Mouse (Mus musculus) limb, embryonic 14.5 days (tissue): ENCODE measurements around the gene Pkp4. TPM values are rescaled to one million over a fixed set of nuclear protein-coding genes. Genes with fewer than 3 reads are reported as not detected.
A peak's percentile ranks its signal among the peaks of the same experiment; 100 is the strongest.
"Not testable (repeated sequence)": the region's sequence is repeated elsewhere in the genome, so short reads cannot be mapped to it uniquely, and the experiment has no call there.

Experiments
- ATAC-seq: fragments of 200-750 bp; cut with Nextera tagmentation; 2 replicates; pipeline ENCODE4 v1.8.0; 2017; ENCODE audit warnings: low read depth, moderate number of reproducible peaks, moderate TSS enrichment; ENCODE audit not compliant: low FRiP score
- DNase-seq: peaks from one replicate; pipeline ENCODE4 v3.0.0-alpha.2; 2015; ENCODE audit warnings: low spot score
- H3K27ac ChIP-seq: fragments of 300-500 bp; sonication (generic); replicated peaks from 2 replicates; pipeline ENCODE4 v1.5.1; 2014; ENCODE audit warnings: low read depth, mild to moderate bottlenecking, low read length, moderate library complexity, mixed read lengths
- H3K27me3 ChIP-seq: fragments of 300-500 bp; sonication (generic); 2 replicates; pipeline ENCODE4 v1.6.1; 2014; ENCODE audit warnings: low read length, mixed read lengths; ENCODE audit not compliant: control insufficient read depth, insufficient read depth
- H3K36me3 ChIP-seq: fragments of 300-500 bp; sonication (generic); 2 replicates; pipeline ENCODE4 v1.6.1; 2014; ENCODE audit warnings: mild to moderate bottlenecking, low read length, moderate library complexity, mixed read lengths; ENCODE audit not compliant: control insufficient read depth, insufficient read depth
- H3K4me1 ChIP-seq: fragments of 300-500 bp; sonication (generic); 2 replicates; pipeline ENCODE4 v1.6.1; 2014; ENCODE audit warnings: antibody characterized with exemption, low read length, mixed read lengths; ENCODE audit not compliant: control insufficient read depth, insufficient read depth
- H3K4me2 ChIP-seq: fragments of 300-500 bp; sonication (generic); replicated peaks from 2 replicates; pipeline ENCODE4 v1.6.1; 2014; ENCODE audit warnings: low read depth, mild to moderate bottlenecking, low read length, moderate library complexity; ENCODE audit not compliant: severe bottlenecking
- H3K4me3 ChIP-seq: fragments of 300-500 bp; sonication (generic); replicated peaks from 2 replicates; pipeline ENCODE4 v1.5.1; 2014; ENCODE audit warnings: low read length
- H3K9ac ChIP-seq: fragments of 300-500 bp; sonication (generic); 2 replicates; pipeline ENCODE4 v1.6.1; 2014; ENCODE audit warnings: mild to moderate bottlenecking, low read depth, low read length, moderate library complexity; ENCODE audit not compliant: severe bottlenecking
- H3K9me3 ChIP-seq: fragments of 300-500 bp; sonication (generic); 2 replicates; pipeline ENCODE4 v1.6.1; 2016; ENCODE audit warnings: low read length; ENCODE audit not compliant: control insufficient read depth
- POLR2A ChIP-seq: fragments of 200-500 bp; IDR thresholded peaks from 2 replicates; pipeline ENCODE4 v1.8.0; 2012; ENCODE audit warnings: inconsistent platforms, mild to moderate bottlenecking, moderate library complexity, borderline replicate concordance; ENCODE audit not compliant: insufficient read depth, insufficient read length; ENCODE audit errors: extremely low read depth
- WGBS: fragments of 180-500 bp; shearing (Covaris S2); extraction: QIAGEN DNeasy Blood & Tissue Kit; methylation state at CpG from one replicate; pipeline ENCODE4 v1.1.7; 2014; 5-methylcytosine and 5-hydroxymethylcytosine counted together
- polyA plus RNA-seq, 2 experiments: library from polyadenylated mRNA; depleted of rRNA in 1 of 2; stranded (reverse) in 1 of 2; unstranded in 1 of 2; fragments of >200 nt; fragmentation: Nextera tagmentation in 1 of 2; extraction: Ambion mirVana in 1 of 2; gene quantifications; 2 replicates each; pipeline versions ENCODE4 v1.2.1 to v1.2.3; 2012 to 2014

The Pkp4 gene
- polyA plus RNA-seq, 2 experiments: 31.3 to 48.7 TPM

- DNase-seq: peak; percentile 15
- peaks cover 2% of the 10 kb centered on the region; the same call in 1 of the 2 replicates for H3K4me1 ChIP-seq
- ATAC-seq: no peak
- no peak overlapping the region for H3K9ac ChIP-seq
- no peaks in the 10 kb centered on the region for H3K36me3 ChIP-seq
- WGBS: 22% methylated on average over 4 of the region's 4 CpGs
- no peak for TF ChIP-seq POLR2A
- no peaks in the 10 kb centered on the region for H3K27me3 ChIP-seq
- no peak overlapping the region for H3K4me2 ChIP-seq
- H3K27ac ChIP-seq: no peak overlapping the region
- no peak overlapping the region for H3K4me3 ChIP-seq
- no peaks in the 10 kb centered on the region for H3K9me3 ChIP-seq
Observed at GRCm38 (mm10) chr2:59361350-59361780, 200.7 kb downstream of the Pkp4 start.

DNA sequence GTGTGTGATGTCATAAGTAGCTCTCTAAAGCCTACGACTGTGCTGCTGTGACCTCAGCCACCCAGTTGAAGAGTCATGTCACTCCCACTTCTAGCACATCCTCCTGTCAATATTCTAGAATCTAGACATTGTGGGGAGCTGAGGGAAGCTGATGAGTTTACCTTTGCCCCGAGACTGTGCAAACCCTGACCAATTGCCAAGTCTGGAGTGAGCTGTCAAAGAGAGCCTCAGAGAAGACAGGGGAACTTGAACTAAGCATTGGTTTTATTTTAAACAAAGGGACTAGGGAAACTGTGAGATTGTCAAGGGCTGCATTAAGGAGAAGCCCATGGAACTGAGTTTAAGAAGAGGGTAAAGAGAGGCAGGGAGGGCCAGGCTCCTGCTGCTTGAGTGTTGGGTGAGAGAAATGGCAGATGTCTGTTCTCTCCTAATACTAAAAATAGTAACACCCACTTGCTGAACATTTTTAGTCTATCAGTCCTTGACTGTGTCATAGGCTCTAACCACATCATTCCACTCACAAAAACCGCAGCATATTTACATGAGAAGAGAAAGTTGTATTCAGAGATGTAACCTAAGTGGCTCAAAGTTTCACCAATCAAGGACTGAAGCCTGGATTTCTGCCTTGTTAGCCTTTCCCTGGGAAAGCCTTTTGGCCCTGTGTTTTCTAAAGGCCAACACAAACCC lies 203.6 kb downstream of the Pkp4 start:
- WGBS: 85% methylated on average over 3 of the region's 3 CpGs
- ATAC-seq (no peak), DNase-seq (no peak)
- Histone ChIP-seq H3K4me3 (no peak overlapping the region), H3K27ac (no peak overlapping the region), H3K9me3 (no peaks in the 10 kb centered on the region), H3K9ac (no peak overlapping the region), H3K4me2 (no peak overlapping the region), H3K4me1 (peaks cover 2% of the 10 kb centered on the region; the same call in 1 of the 2 replicates), H3K27me3 (no peaks in the 10 kb centered on the region), H3K36me3 (no peaks in the 10 kb centered on the region)
- no peak for TF ChIP-seq POLR2A

GRCm38 (mm10) chr2:59367191-59367590 lies 206.5 kb downstream of the Pkp4 start:
- Histone ChIP-seq H3K4me2 (no peak overlapping the region), H3K4me3 (no peak overlapping the region), H3K9me3 (no peaks in the 10 kb centered on the region), H3K27me3 (no peaks in the 10 kb centered on the region), H3K4me1 (no peaks in the 10 kb centered on the region), H3K36me3 (no peaks in the 10 kb centered on the region), H3K27ac (no peak overlapping the region), H3K9ac (no peak overlapping the region)
- no peak for ATAC-seq
- no peak for TF ChIP-seq POLR2A
- no peak for DNase-seq
- 93% methylated on average over 4 of the region's 4 CpGs for WGBS

DNA sequence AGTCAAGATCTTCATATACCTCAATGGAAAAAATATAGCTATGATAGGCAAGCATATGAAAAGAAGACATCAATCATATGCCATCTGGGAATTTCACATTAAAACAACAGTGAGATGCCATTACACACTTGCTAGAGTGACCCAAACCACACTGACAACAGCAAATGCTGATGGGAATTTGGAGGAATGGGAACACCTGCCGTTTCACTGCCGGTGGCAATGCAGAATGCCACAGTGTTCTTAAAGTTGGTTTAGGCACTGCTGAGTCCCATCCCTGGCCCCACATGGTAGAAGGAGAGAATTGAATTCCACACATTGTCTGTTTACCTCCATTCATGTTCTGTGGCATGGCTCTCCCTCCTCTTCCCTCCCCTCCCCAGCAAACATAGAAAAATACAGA lies 212.5 kb downstream of the Pkp4 start:
- WGBS: 96% methylated on average over 2 of the region's 2 CpGs
- no peak overlapping the region for H3K4me2 ChIP-seq
- H3K27ac ChIP-seq: no peak overlapping the region
- no peak overlapping the region for H3K9ac ChIP-seq
- no peaks in the 10 kb centered on the region for H3K36me3 ChIP-seq
- DNase-seq: no peak
- H3K9me3 ChIP-seq: no peaks in the 10 kb centered on the region
- ATAC-seq: no peak
- no peaks in the 10 kb centered on the region for H3K27me3 ChIP-seq
- H3K4me3 ChIP-seq: no peak overlapping the region
- no peak for TF ChIP-seq POLR2A
- no peaks in the 10 kb centered on the region for H3K4me1 ChIP-seq

GRCm38 (mm10) chr2:59378096-59378495 lies 217.4 kb downstream of the Pkp4 start:
- TF ChIP-seq POLR2A: no peak
- H3K36me3 ChIP-seq: no peaks in the 10 kb centered on the region
- no peak overlapping the region for H3K27ac ChIP-seq
- 84% methylated on average over 9 of the region's 9 CpGs for WGBS
- H3K4me2 ChIP-seq: no peak overlapping the region
- no peak overlapping the region for H3K4me3 ChIP-seq
- no peaks in the 10 kb centered on the region for H3K4me1 ChIP-seq
- H3K27me3 ChIP-seq: no peaks in the 10 kb centered on the region
- ATAC-seq (no peak), DNase-seq (no peak)
- H3K9ac ChIP-seq: no peak overlapping the region
- no peaks in the 10 kb centered on the region for H3K9me3 ChIP-seq

DNA sequence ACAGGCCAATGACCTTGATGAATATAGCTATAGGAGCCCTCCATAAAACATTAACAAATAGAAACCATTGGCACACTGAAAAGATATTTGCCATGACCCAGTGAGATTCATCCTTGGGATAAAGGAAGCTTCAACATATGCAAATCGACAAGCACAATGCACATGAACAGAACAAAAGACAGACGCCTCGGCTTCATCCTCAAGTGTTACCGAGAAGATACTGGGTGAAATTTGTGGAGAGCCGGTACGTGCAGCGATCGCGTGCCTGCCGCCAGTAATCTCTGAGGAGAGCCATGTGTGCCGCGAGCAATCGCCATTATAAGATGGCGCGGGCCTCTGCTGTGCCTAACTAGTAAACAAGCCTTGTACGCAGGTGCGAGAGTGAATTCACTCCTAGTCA lies 218.2 kb downstream of the Pkp4 start:
- not testable (repeated sequence) for H3K36me3 ChIP-seq, H3K4me2 ChIP-seq, ATAC-seq, H3K4me3 ChIP-seq, DNase-seq, H3K27me3 ChIP-seq, H3K9ac ChIP-seq, H3K9me3 ChIP-seq, H3K4me1 ChIP-seq, H3K27ac ChIP-seq
- whole genome bisulfite sequencing: 96% methylated on average over 15 of the region's 17 CpGs
